Mouse (Mus musculus) right cerebral cortex, postnatal 25 days (tissue): ENCODE measurements around the gene Cd99l2.

Experiments used
- DNase-seq: peaks from one replicate; pipeline ENCODE4 v3.0.0; 2022

Gene Cd99l2

DNA sequence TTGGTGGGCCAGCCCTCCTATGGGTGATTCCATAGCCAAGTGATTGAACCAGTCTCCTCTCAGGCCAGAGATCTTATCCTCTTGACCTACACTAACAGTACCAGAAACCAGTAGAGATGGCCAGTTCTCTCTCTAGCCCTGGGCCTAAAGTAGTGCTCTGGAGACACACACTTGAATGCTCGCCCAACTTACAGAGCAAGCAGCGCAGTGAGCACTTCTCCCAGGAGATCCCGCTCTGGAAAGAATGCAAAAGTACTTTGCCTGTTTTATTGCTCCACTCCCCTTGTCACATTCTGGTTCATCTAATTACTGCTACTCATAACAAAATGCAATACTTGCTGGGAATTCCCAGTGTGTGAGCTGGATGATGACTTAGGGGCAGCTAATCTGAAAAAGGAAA is 25.2 kb downstream of the Cd99l2 start:
- DNase-seq, result no peak

DNA sequence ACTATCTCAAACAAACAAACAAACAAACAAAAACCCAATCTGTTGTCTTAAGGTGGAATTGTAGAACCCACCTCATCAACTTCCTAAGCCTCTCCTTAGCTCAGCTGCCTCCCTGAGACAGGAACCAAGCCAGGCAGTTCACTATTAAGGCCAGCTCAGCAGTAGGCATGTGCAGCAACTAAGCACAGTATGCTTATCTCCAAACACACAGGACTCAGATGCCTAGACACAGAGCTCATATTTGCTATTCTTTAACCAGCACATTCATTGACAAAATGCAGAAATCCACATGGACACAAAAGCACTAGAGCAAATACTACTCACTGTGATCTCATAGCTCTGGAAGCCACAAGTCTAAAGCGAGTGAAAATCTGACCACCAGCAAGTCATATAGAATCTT is 27.2 kb downstream of the Cd99l2 start:
- no peak for DNase-seq

DNA sequence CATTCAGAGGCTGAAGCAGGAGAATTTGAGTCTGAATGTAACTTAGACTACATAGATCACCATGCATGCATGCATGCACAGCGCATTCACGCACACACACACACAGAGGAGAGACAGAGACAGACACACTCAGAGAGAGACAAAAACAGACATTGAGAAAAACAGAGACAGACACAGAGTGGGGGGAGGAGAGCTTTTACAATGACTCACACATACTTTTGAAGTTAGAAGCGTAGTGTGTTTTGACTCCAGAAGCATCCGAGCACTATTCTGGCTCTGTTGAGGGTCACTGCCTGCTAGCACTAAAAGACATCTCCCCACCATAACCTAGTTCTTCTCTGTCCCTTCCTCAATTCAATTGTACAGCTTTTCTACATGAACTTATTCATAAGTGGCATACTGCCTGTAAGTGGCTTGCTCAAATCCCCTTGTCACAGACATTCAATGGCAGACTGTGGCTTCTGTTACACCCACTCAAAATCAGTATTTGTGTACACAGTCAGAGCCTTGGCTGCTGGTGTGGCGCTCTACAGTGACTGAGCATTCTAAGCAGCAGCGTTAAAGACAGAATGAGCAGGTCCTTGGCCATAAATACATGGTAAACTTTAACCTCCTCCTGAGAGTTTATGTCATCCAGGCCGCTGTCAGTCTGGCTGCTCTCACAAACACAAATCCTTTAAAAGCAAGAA is 28.4 kb downstream of the Cd99l2 start:
- DNase-seq, result no peak

DNA sequence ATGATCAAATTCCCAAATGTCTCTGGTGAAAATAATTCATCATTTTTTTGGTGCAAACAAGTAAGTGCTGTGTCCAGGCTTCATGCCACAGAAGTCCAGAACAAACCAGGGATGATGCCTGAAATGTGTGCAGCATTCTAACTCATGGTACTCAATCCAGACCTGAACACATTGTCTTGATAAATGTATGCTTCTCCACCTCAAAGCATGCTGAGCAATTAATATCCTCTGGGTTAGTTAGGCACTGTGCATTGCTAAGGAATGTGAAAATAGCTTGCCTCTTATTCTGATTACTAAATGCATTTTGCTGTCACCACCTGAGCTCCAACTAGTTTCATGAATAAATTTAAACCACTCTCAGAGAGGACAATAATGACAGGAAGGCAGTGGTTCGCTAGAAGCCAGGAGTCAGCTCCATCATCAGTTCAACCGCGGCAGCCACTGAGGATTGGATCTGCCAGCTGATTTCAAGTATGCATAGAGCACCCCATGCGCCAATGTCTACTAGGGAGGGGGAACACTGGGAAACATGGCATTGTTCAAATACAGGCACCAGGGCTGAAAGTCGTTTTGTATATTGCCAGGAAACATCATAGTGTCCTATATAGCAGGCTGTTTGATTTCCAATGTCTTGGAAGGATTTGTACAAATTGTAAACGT is 36.4 kb downstream of the Cd99l2 start:
- DNase-seq, result no peak

DNA sequence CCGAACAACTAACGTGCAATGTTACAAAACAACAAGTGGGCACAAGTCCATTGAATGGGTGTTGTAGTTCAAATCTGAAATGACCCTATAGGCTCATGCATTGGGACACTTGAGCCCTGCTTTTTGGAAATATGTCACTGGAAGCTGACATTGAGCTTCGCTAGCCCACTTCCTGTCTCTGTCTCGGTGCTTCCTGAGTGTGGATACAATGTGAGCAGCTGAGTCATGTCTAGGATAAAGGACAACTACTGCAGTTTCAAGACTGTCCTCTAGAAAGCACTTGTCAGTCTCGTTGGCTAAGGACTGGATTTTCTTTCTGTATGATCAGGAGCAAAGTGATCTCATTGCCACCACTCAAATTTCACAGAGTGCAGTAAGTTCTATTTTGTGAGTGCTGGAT is 49.7 kb downstream of the Cd99l2 start:
- DNase-seq, result no peak

DNA sequence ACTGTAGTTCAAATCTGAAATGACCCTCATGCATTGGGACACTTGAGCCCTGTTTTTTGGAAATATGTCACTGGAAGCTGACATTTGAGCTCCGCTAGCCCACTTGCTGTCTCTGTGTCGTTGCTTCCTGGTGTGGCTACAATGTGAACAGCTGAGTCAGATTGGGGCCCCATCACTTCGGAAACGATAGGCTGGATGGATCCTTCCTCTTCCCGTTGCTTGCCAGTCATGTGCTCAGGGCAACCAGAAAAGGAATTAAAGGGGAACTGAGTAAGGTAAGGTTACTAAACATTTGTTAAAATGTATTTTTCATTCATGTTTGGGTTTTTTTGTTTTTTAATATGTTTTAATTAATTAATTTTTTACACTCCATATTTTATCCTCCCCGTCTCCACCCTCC is 53.2 kb downstream of the Cd99l2 start:
- DNase-seq, result no peak

DNA sequence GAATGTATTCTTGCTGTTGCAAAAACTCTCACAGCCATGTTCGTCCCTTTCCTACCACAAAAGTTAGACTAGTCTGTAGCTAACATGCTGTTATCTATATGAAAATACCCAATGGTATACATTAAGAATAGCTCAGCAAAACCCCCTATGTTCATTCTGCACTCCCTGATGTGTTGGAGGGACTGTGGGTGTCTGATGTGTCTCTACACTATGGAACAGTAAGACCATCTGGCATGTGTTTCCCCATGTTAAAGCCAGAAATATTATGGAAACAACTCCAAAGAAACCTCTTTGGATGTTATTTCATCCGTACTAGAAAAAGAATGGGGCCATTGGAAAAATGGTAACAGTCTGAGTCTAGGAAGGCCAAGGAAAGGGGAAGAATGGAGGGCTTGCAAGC is 57.1 kb downstream of the Cd99l2 start:
- no peak for DNase-seq

DNA sequence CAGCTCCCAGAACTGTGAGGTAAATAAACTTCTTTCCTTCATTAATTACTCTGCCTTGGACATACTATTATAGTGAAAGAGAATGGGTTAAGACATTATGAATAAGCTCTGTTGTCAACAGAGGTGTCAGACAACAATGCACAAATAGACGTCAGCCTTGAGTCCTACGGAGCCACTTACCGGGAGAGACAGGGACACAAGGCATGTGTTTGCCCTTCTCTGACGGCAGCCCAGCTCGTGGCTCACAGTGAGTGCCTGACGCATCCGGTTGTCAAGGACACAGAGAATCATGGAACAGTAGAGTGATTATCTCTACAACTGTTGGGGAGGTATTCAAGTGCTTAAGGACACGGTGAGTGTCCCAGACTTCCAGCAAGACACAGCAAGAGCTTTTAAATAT is 57.8 kb downstream of the Cd99l2 start:
- DNase-seq, result no peak

DNA sequence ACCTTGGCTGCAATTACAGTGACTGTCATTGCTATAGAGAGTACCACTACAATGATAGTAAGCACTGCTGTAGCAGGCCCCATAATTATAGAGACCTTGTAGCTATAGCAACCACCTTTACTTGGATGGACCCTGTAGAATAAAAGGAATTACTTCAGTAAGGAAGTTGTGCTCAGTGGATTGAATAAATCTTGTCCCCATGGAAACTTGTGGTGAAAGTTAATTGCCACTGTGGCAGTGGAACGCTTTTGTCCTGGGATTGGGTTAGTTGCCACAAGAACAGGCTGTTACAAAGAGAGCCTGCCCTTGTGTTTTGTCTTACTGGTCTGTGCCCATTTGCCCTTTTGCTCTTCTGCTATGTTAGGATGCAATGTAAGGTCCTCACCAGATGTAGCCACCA is 58.2 kb downstream of the Cd99l2 start:
- no peak for DNase-seq

DNA sequence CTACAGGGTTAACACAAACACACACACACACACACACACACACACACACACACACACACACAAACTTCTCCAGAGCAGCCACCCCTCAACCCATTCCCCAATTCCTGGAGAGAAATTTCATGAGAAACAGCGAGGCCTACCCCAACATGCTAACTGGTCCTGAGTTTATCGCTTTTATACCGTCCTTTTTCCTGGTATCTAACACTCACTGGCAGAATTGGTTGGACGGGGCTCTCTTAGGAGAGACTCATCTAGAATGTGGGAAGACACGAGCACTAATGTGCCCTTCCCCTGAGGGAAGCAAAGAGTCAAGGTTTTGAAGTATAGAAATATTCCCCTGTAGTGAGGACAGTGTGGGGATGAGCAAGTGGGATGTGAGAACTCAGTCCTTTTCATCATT is 61.7 kb downstream of the Cd99l2 start:
- no peak for DNase-seq

DNA sequence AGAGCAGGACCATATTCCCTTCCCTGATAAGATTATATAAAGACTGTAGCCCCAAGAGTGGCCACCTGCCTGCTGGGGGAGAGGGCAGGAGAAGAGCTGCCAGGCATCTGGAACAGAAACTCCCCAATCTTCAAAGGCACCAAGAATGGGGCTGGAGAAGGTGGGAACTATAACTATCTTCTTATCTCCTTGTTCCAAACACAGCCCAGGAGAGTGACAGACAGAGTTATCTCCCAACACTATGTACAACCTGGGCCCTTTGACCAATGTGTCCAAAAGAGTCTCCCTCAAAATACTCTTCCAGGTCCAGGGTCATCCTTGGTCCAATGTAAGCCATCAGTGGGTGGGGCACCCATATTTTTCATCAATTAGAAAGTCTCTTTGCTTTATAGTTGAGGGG is 65.2 kb downstream of the Cd99l2 start:
- no peak for DNase-seq

DNA sequence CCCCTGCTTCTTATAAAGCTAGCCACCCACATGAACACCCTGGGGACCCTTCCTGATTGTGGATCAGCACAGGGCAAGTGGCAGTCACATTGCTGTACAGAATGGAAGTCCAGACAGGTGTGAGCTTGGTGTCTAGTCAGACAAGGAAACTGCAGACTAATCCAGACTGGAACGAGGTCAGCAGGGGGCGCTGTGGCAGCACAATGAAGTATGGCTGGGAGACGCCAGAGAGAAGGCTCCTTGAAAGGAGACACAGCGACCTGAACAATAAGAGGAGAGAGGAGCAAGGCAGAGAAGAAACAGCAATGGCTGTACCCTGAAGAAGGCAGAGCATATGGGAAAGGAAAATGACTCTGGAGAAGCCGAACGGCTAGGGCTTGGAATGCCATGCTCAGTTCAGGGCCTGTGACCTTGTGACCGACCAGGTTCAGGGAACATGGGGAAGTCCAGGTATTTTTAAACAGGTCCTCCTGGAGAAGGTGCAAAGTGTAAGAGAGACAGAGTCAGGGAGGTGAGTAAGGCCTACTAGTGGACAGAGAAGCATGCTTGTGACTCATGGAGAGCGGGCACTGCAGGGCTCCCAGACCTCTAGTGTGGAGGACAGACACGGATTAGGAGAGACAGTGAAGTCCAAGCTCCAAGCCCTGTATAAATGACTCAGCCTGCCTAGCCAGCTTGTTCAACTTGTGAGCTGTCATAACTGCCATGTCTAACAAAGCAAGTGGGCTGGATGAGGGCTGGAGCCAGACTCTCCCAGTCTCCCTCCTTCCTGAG is 66.7 kb downstream of the Cd99l2 start:
- DNase-seq, result peak; percentile 66

DNA sequence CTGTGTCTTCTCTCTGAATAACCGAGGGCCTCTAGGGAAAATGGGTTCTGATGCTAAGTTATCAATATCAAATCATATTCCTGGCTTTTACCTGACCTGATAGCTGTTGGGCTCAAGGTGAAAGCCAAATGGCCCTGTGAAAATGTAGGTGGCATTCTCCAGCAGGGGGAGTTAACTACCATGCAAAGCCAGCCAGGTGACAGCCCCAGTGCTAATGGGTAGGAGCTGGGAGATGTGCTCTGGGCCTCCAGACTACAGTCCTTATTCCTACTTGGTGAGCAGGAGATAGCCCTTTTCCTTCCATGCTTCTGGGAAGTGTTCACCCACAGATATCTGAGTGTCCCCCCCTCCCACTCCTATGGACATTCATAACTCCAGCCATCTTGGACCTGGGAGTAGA is 67.8 kb downstream of the Cd99l2 start:
- no peak for DNase-seq

DNA sequence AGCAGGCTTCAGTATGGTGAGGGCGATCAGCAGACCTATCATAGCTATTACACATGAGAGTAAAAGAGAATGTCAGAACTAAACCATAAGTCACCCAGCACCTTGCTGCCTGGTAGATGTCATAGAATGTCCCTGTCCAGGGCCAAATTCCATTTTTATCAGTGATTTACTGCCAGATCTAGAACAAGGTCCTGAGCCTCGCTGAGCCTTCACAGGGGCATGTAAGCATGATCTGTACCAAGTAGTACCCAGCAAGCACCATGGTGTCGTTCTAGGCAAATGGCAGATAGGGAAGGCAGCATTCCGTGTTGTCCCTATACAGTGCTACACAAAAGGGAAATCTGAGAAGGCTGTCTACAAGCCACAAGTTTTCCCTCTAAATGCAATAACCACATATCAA is 79.0 kb downstream of the Cd99l2 start:
- DNase-seq, result no peak

DNA sequence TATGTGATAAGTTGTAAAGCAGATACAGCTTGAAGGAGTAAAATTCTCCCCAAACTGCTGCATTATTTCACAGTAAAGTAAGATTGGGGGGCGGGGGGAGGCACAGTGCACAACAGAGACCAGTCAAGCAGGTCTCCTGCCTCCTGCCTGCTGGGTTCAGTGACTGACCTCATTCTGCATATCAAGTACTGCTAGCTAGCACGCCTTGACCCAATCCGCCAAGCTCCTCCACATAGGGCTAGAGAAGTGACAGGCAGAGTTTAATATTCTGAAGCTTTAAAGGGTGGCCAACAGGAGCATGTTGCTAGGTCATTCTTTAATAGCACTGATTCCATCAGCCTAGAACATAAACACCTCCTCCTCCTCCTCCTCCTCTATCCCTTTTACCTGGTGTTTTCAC is 79.9 kb downstream of the Cd99l2 start:
- no peak for DNase-seq

DNA sequence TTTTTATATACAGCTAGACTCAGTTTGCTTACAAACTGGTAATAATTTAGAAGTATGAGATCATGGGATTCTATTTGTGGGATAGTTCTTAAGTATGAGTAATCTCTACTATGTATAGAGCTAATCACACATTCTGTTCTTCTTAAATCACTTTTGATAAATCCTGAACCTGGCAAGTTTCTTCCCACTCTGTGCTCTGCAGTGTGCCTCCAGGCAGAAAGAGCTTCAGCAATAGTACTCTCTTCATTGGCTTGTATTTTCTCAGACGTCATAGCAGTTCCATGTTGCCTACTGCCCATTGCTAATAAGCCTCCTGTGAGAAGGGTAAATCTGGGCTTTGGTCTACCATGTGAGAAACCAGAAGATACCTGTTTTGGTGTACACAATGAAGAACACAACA is 84.3 kb downstream of the Cd99l2 start:
- DNase-seq, result no peak

DNA sequence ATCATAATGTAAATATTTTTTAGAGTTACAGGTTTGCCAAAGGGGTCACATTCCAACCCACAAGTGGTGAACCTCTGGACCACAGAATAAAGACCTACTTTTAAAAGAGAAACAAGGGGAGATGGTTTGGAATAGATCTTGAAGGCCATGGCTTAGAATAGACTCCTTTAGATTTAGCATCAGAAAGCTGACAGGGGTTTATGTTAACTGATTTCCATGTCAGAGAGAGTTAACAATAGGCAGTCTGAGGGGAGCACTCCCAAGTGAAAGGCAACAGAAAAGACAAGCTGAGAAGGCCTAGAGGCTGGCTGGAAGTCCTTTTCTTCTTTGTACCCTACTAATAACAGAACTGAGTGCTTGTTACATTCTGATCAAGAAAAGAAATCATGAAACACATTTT is 86.4 kb downstream of the Cd99l2 start:
- DNase-seq, result no peak

DNA sequence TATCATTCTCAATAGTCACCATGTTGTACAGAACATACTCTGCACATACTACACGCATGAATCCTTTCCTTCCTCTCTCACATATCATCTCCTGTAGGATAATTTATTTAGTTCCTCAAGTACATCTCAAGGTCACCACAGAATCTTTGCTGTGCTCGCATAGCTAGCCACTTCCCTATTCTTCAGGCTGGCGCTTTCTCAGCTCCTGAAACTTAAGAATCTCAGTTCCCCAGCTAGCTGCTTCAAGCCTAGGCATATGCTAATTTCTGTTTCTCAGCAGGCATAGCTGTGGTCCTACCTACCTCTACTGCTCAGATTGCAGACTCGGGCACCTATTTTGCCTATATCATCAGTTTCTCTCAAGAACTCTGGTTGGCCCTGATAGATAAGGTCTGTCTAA is 96.3 kb downstream of the Cd99l2 start:
- DNase-seq, result no peak

DNA sequence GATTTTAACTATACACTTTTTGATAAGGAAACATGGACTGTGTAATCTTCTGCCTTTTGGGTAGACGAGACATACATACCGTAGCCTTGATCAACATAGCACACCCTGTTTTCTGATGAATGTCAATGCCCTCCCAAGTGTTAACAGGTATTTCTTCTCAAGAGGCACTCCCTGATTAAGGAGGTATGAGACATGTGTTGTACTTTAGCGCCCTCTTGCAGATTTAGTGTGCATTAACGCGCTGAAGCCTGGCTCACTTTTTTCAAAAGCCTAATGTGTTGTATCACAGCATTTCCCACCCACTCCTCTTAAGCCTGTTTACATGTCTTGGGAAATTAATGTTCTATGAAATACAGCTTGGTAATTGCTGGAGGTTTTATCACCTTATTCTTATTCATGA is 111.1 kb downstream of the Cd99l2 start:
- DNase-seq, result peak; percentile 10

DNA sequence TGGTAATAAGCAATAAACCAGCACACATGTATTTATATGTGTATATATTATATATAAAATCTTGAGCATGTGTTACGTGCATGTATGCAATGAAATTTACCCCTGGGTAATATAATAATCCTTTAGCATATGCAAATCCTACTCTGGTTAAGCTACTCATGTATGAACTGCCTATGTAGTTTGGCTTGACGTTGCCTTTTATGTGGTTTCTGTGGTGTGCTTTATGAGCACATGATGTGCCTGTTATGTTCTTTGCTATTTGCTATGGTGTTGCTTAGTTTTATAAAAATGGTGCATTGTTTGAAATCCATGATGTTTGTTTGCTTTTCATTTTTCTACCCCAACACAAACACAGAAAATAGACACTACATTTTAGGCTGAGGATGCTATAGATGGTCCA is 114.2 kb downstream of the Cd99l2 start:
- no peak for DNase-seq

DNA sequence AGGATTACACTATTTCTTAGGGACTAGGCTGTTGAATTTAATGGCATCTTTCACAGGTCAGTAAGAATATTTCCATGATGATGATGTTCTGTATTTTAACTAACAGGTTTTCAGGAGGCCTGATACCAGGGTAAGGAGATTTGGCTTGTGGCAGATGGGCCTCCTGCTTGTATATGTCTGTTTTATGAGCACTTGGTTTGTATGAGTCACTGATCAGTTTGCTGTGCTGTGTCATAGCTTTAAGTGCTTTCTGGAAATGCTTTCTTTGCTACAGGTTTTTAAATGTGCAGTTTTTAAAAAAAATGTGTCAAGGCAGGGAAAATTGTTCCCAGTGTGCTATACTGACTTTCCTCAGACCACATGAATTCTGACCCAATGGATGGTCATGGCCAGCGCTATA is 115.9 kb downstream of the Cd99l2 start:
- no peak for DNase-seq
